Comparison of ENCODE assay signal across 12 mouse cellular contexts in genomic region chr2:132992659-132993531, GRCm38 (mm10). TPM values are rescaled to one million over a fixed set of nuclear protein-coding genes. Genes with fewer than 3 reads are reported as not detected.
DNase-seq lines count a peak whose midpoint lies in the region; ATAC-seq and TF ChIP-seq lines count a peak whose summit lies in the region.
"Had no signal": no experiment of that assay in that cellular context is flagged by ENCODE, and none has a peak within 500 bp of the region (broad histone marks: within the 10 kb centered on the region; RNA-seq: fewer than 3 reads in every experiment).

No protein-coding gene starts in this region.

- TF ChIP-seq EP300 in lung, postnatal 0 days (IDR thresholded peaks at IDR 0.05): no peak

- no peak overlapping the region for H3K4me3 ChIP-seq in heart, embryonic 12.5 days
- H3K4me3 ChIP-seq in gastrocnemius, adult 2 months: peak overlapping the region; percentile 22; the same call in 1 of the 2 replicates
- H3K4me3 ChIP-seq in lung, postnatal 0 days (ENCODE audit: low read depth, low read length): no peak overlapping the region
- H3K4me3 ChIP-seq: erythroblast, embryonic 14.5 days had no signal

- ATAC-seq in heart, embryonic 12.5 days (ENCODE audit: insufficient number of reproducible peaks, low FRiP score): no peak
- ATAC-seq in lung, postnatal 0 days: peak; percentile 87

- DNase-seq in heart, adult 18-20 months: peak; percentile 39 to 47
- DNase-seq in adrenal gland, postnatal 10 days: peak; percentile 58
- DNase-seq in gastrocnemius, adult 2 months: peak; percentile 74
- DNase-seq in lung, postnatal 0 days (ENCODE audit: low spot score): peak; percentile 74
- no peak for DNase-seq in testis, postnatal 10 days (ENCODE audit: low spot score)
- DNase-seq in spleen, postnatal 4 days (ENCODE audit: low spot score in 2 of 2): no peak
- DNase-seq in spleen, postnatal 14 days (ENCODE audit: low spot score in 2 of 2): no peak

- H3K9ac ChIP-seq in heart, embryonic 12.5 days: no peak overlapping the region
- no peak overlapping the region for H3K9ac ChIP-seq in lung, postnatal 0 days (replicated peaks; ENCODE audit: low read depth)
- H3K9ac ChIP-seq: liver, embryonic 14.5 days had no signal

- TF ChIP-seq CTCF in gastrocnemius, adult 2 months (IDR thresholded peaks at IDR 0.05): no peak
- TF ChIP-seq CTCF in lung, postnatal 0 days (IDR thresholded peaks at IDR 0.05): no peak

- intact Hi-C loops in gastrocnemius, adult 2 months (cut with DNase I): no loop called here

- H3K4me2 ChIP-seq in heart, embryonic 12.5 days: no peak overlapping the region
- H3K4me2 ChIP-seq in lung, postnatal 0 days (replicated peaks; ENCODE audit: low read depth, low read length): no peak overlapping the region

- peaks cover 13% of the 10 kb centered on the region; the same call in 1 of the 2 replicates for H3K4me1 ChIP-seq in heart, embryonic 12.5 days (replicated peaks)
- H3K4me1 ChIP-seq in lung, postnatal 0 days (ENCODE audit: insufficient read depth, low read depth, low read length): no peaks in the 10 kb centered on the region; the same call in 1 of the 2 replicates

- H3K27ac ChIP-seq in heart, embryonic 12.5 days (ENCODE audit: poor library complexity, severe bottlenecking): no peak overlapping the region
- H3K27ac ChIP-seq in gastrocnemius, adult 2 months: peak overlapping the region; percentile 89
- H3K27ac ChIP-seq in lung, postnatal 0 days (ENCODE audit: low read length): no peak overlapping the region
- H3K27ac ChIP-seq: liver, embryonic 14.5 days had no signal

- no peaks in the 10 kb centered on the region for H3K36me3 ChIP-seq in heart, embryonic 12.5 days
- H3K36me3 ChIP-seq in lung, postnatal 0 days (ENCODE audit: insufficient read depth, low read length): no peaks in the 10 kb centered on the region

- H3K9me3 ChIP-seq in heart, embryonic 12.5 days (replicated peaks): no peaks in the 10 kb centered on the region
- H3K9me3 ChIP-seq in lung, postnatal 0 days (ENCODE audit: low read length): no peaks in the 10 kb centered on the region

- H3K27me3 ChIP-seq in heart, embryonic 12.5 days (replicated peaks): no peaks in the 10 kb centered on the region
- H3K27me3 ChIP-seq in lung, postnatal 0 days (replicated peaks; ENCODE audit: insufficient read depth, low read length): no peaks in the 10 kb centered on the region

- WGBS in heart, embryonic 12.5 days: 61% methylated on average over 9 of the region's 9 CpGs
- 24% methylated on average over 9 of the region's 9 CpGs for WGBS in lung, postnatal 0 days

RNA-seq across cellular contexts. Expression of gene Fermt1, which starts 47.2 kb away (rescaled TPM):
- not detected for total RNA-seq in heart, adult 18-20 months (2021)
- polyA plus RNA-seq in heart, embryonic 12.5 days (2016; fragmentation: Nextera tagmentation; extraction: Ambion mirVana): 0.42 TPM in 1 of 2 replicates, not detected in the other
- under 1 TPM; 0.06 to 0.09 TPM for total RNA-seq in adrenal gland, postnatal 10 days (2021)
- total RNA-seq in gastrocnemius, adult 2 months (2021): not detected
- 1.5 and 3.1 TPM in 2 replicates for polyA plus RNA-seq in lung, postnatal 0 days (2015; fragmentation: Nextera tagmentation; extraction: Ambion mirVana)
- total RNA-seq: neutrophil, adult 5-6 weeks had no signal
- polyA plus RNA-seq: testis, adult 2 months had no signal

Comparison
In these comparisons a context has a peak if more than half of its experiments do, and no peak if none do; other contexts are left out.
1. DNase-seq: peak in heart, adult 18-20 months (2 of 2), adrenal gland, postnatal 10 days (single experiment), gastrocnemius, adult 2 months (single experiment) and lung, postnatal 0 days (single experiment); none in testis, postnatal 10 days (single experiment), spleen, postnatal 4 days (0 of 2) and spleen, postnatal 14 days (0 of 2).